Mouse (Mus musculus): Measurements from ENCODE around the gene Ampd2. TPM values are rescaled to one million over a fixed set of nuclear protein-coding genes. Genes with fewer than 3 reads are reported as not detected.

Gene Ampd2
- total RNA-seq, 1 experiment, result 58.1 TPM

GRCm38 (mm10) chr3:108076836-108077235 is 9.6 kb downstream of the Ampd2 start:
- no peak for TF ChIP-seq ZC3H11A (IDR thresholded peaks at IDR 0.05; ENCODE audit: borderline replicate concordance, low read depth, low read length)
- no peak for TF ChIP-seq ZNF384 (IDR thresholded peaks at IDR 0.05; ENCODE audit: low read depth, low read length)
- no peak for TF ChIP-seq MAFK (IDR thresholded peaks at IDR 0.05; ENCODE audit: insufficient read depth, low read depth, low read length)
- TF ChIP-seq HCFC1 (IDR thresholded peaks at IDR 0.05; ENCODE audit: borderline replicate concordance, insufficient read depth, low read length), result no peak
- no peak for TF ChIP-seq CHD2 (IDR thresholded peaks at IDR 0.05; ENCODE audit: low read depth, low read length)
- Histone ChIP-seq H3K9me3 (ENCODE audit: control insufficient read depth, insufficient read depth, low read depth, low read length) (no peaks in the 10 kb centered on the region), H3K4me1 (ENCODE audit: control insufficient read depth in 2 of 2, insufficient read depth in 2 of 2, low read length in 2 of 2, poor library complexity in 1 of 2) (no peaks in the 10 kb centered on the region), H3K4me3 (ENCODE audit: insufficient read depth in 1 of 2, low read depth in 1 of 2, low read length in 2 of 2, poor library complexity in 1 of 2, severe bottlenecking in 1 of 2) (no peak overlapping the region), H3K9ac (ENCODE audit: insufficient read depth, low read depth, low read length, poor library complexity, severe bottlenecking) (no peak overlapping the region), H3K27ac (ENCODE audit: insufficient read depth, low read depth, low read length, poor library complexity, severe bottlenecking) (no peak overlapping the region), H3K36me3 (ENCODE audit: control insufficient read depth, insufficient read depth, low read length, poor library complexity, severe bottlenecking) (peaks cover 51% of the 10 kb centered on the region)
- no peak for DNase-seq (ENCODE audit: low read depth, low spot score)
- in situ Hi-C loops (cut with MboI; ENCODE audit: low sequenced_read_pairs in 2 of 2, unreplicated experiment in 2 of 2), result no loop called here

GRCm38 (mm10) chr3:108072983-108073569 is 13.4 kb downstream of the Ampd2 start:
- peaks cover 0 to 5% of the 10 kb centered on the region in 2 experiments; a peak in 1 of 4 replicates for H3K4me1 ChIP-seq (ENCODE audit: control insufficient read depth in 2 of 2, insufficient read depth in 2 of 2, low read length in 2 of 2, poor library complexity in 1 of 2)
- H3K27ac ChIP-seq (ENCODE audit: insufficient read depth, low read depth, low read length, poor library complexity, severe bottlenecking), result no peak overlapping the region
- in situ Hi-C loops (cut with MboI; ENCODE audit: low sequenced_read_pairs in 2 of 2, unreplicated experiment in 2 of 2), result no loop called here
- H3K9me3 ChIP-seq (ENCODE audit: control insufficient read depth, insufficient read depth, low read depth, low read length), result no peaks in the 10 kb centered on the region
- no peak overlapping the region for H3K9ac ChIP-seq (ENCODE audit: insufficient read depth, low read depth, low read length, poor library complexity, severe bottlenecking)
- no peak for DNase-seq (ENCODE audit: low read depth, low spot score)
- no peak overlapping the region for H3K4me3 ChIP-seq (ENCODE audit: insufficient read depth in 1 of 2, low read depth in 1 of 2, low read length in 2 of 2, poor library complexity in 1 of 2, severe bottlenecking in 1 of 2)
- no peak for TF ChIP-seq HCFC1 (IDR thresholded peaks at IDR 0.05; ENCODE audit: borderline replicate concordance, insufficient read depth, low read length)
- no peak for TF ChIP-seq MAFK (IDR thresholded peaks at IDR 0.05; ENCODE audit: insufficient read depth, low read depth, low read length)
- no peak for TF ChIP-seq ZC3H11A (IDR thresholded peaks at IDR 0.05; ENCODE audit: borderline replicate concordance, low read depth, low read length)
- TF ChIP-seq CHD2 (IDR thresholded peaks at IDR 0.05; ENCODE audit: low read depth, low read length), result no peak
- TF ChIP-seq ZNF384 (IDR thresholded peaks at IDR 0.05; ENCODE audit: low read depth, low read length), result no peak
- H3K36me3 ChIP-seq (ENCODE audit: control insufficient read depth, insufficient read depth, low read length, poor library complexity, severe bottlenecking), result peaks cover 38% of the 10 kb centered on the region

GRCm38 (mm10) chr3:108070295-108071293 is 15.9 kb downstream of the Ampd2 start:
- in situ Hi-C loops (cut with MboI; ENCODE audit: low sequenced_read_pairs in 2 of 2, unreplicated experiment in 2 of 2), result no loop called here
- Histone ChIP-seq H3K4me1 (ENCODE audit: control insufficient read depth in 2 of 2, insufficient read depth in 2 of 2, low read length in 2 of 2, poor library complexity in 1 of 2) (peaks cover 0 to 5% of the 10 kb centered on the region in 2 experiments; a peak in 1 of 4 replicates), H3K36me3 (ENCODE audit: control insufficient read depth, insufficient read depth, low read length, poor library complexity, severe bottlenecking) (peaks cover 16% of the 10 kb centered on the region), H3K27ac (ENCODE audit: insufficient read depth, low read depth, low read length, poor library complexity, severe bottlenecking) (no peak overlapping the region), H3K4me3 (ENCODE audit: insufficient read depth in 1 of 2, low read depth in 1 of 2, low read length in 2 of 2, poor library complexity in 1 of 2, severe bottlenecking in 1 of 2) (no peak overlapping the region), H3K9me3 (ENCODE audit: control insufficient read depth, insufficient read depth, low read depth, low read length) (no peaks in the 10 kb centered on the region), H3K9ac (ENCODE audit: insufficient read depth, low read depth, low read length, poor library complexity, severe bottlenecking) (no peak overlapping the region)
- DNase-seq (ENCODE audit: low read depth, low spot score), result peak; percentile 51
- TF ChIP-seq MAFK (IDR thresholded peaks at IDR 0.05; ENCODE audit: insufficient read depth, low read depth, low read length), result no peak
- TF ChIP-seq HCFC1 (IDR thresholded peaks at IDR 0.05; ENCODE audit: borderline replicate concordance, insufficient read depth, low read length), result no peak
- TF ChIP-seq ZC3H11A (IDR thresholded peaks at IDR 0.05; ENCODE audit: borderline replicate concordance, low read depth, low read length), result no peak
- TF ChIP-seq CHD2 (IDR thresholded peaks at IDR 0.05; ENCODE audit: low read depth, low read length), result no peak
- no peak for TF ChIP-seq ZNF384 (IDR thresholded peaks at IDR 0.05; ENCODE audit: low read depth, low read length)

DNA sequence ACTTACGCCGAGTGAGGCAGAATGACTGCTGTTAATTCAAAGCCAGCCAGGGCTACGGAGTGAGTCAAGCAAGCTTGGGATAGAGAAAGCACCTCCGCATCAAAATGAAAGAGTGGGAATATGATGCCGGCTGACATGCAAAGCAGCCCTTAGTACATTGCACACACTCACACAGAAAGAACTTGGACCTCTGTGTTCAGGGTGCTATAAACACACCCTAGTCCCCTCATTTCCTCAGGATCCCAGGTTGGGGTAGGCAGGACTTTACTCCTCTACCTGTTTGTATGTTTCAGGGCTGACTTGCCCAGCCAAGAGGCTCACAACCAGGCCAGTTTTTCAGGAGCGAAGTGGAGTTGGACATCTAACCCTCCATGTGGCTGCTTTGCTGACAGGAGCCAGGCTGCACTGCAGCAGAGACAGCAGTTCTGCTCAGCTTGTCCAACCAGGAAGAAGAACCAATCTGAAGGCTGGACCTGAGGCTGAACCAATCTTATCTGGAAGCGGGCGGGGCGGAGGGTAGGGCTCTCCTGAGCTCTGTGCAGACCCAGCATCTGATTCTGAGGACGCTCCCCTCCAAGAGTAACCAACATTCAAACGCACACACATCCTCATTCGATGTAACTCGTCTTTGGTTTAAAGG is 17.1 kb downstream of the Ampd2 start:
- H3K4me1 ChIP-seq (ENCODE audit: control insufficient read depth in 2 of 2, insufficient read depth in 2 of 2, low read length in 2 of 2, poor library complexity in 1 of 2), result peaks cover 0 to 5% of the 10 kb centered on the region in 2 experiments; a peak in 1 of 4 replicates
- H3K36me3 ChIP-seq (ENCODE audit: control insufficient read depth, insufficient read depth, low read length, poor library complexity, severe bottlenecking), result peaks cover 3% of the 10 kb centered on the region; the same call in 1 of the 2 replicates
- TF ChIP-seq MAFK (IDR thresholded peaks at IDR 0.05; ENCODE audit: insufficient read depth, low read depth, low read length) (no peak), CHD2 (IDR thresholded peaks at IDR 0.05; ENCODE audit: low read depth, low read length) (no peak), ZNF384 (IDR thresholded peaks at IDR 0.05; ENCODE audit: low read depth, low read length) (no peak), ZC3H11A (IDR thresholded peaks at IDR 0.05; ENCODE audit: borderline replicate concordance, low read depth, low read length) (no peak), HCFC1 (IDR thresholded peaks at IDR 0.05; ENCODE audit: borderline replicate concordance, insufficient read depth, low read length) (no peak)
- H3K9me3 ChIP-seq (ENCODE audit: control insufficient read depth, insufficient read depth, low read depth, low read length), result no peaks in the 10 kb centered on the region
- H3K4me3 ChIP-seq (ENCODE audit: insufficient read depth in 1 of 2, low read depth in 1 of 2, low read length in 2 of 2, poor library complexity in 1 of 2, severe bottlenecking in 1 of 2), result no peak overlapping the region
- no peak overlapping the region for H3K27ac ChIP-seq (ENCODE audit: insufficient read depth, low read depth, low read length, poor library complexity, severe bottlenecking)
- no peak for DNase-seq (ENCODE audit: low read depth, low spot score)
- in situ Hi-C loops (cut with MboI; ENCODE audit: low sequenced_read_pairs in 2 of 2, unreplicated experiment in 2 of 2), result no loop called here
- H3K9ac ChIP-seq (ENCODE audit: insufficient read depth, low read depth, low read length, poor library complexity, severe bottlenecking), result no peak overlapping the region

Data from ES-E14 (cell line).